Mouse (Mus musculus) heart, embryonic 16.5 days (tissue): ENCODE data around the gene Rph3al. TPM values are rescaled to one million over a fixed set of nuclear protein-coding genes. Genes with fewer than 3 reads are reported as not detected.
A peak's percentile ranks its signal among the peaks of the same experiment; 100 is the strongest.

Experiments
- ATAC-seq: fragments of 200-750 bp; cut with Nextera tagmentation; replicated peaks from 2 replicates; pipeline ENCODE4 v1.8.0; 2017; ENCODE audit warnings: moderate number of reproducible peaks; ENCODE audit not compliant: insufficient read depth, low FRiP score; ENCODE audit errors: extremely low read depth
- H3K27ac ChIP-seq: fragments of 300-500 bp; sonication (generic); 2 replicates; pipeline ENCODE4 v1.5.1; 2014; ENCODE audit warnings: mild to moderate bottlenecking, low read length, control low read depth, moderate library complexity
- H3K27me3 ChIP-seq: fragments of 300-500 bp; sonication (generic); 2 replicates; pipeline ENCODE4 v1.6.1; 2014; ENCODE audit warnings: low read length, mixed read lengths; ENCODE audit not compliant: control insufficient read depth, insufficient read depth
- H3K36me3 ChIP-seq: fragments of 300-500 bp; sonication (generic); 2 replicates; pipeline ENCODE4 v1.6.1; 2014; ENCODE audit not compliant: control insufficient read depth, insufficient read depth
- H3K4me1 ChIP-seq: fragments of 300-500 bp; sonication (generic); 2 replicates; pipeline ENCODE4 v1.6.1; 2014; ENCODE audit warnings: low read length, mixed read lengths; ENCODE audit not compliant: control insufficient read depth, insufficient read depth
- H3K4me2 ChIP-seq: fragments of 300-500 bp; sonication (generic); 2 replicates; pipeline ENCODE4 v1.6.1; 2014; ENCODE audit warnings: low read depth, mild to moderate bottlenecking, control low read depth, low read length
- H3K4me3 ChIP-seq: fragments of 300-500 bp; sonication (generic); 2 replicates; pipeline ENCODE4 v1.5.1; 2014; ENCODE audit warnings: mild to moderate bottlenecking, control low read depth, low read length
- H3K9ac ChIP-seq: fragments of 300-500 bp; sonication (generic); 2 replicates; pipeline ENCODE4 v1.6.1; 2014; ENCODE audit warnings: low read length, control low read depth
- H3K9me3 ChIP-seq: fragments of 300-500 bp; sonication (generic); replicated peaks from 2 replicates; pipeline ENCODE4 v1.6.1; 2016; ENCODE audit warnings: low read length; ENCODE audit not compliant: control insufficient read depth
- WGBS: fragments of 180-500 bp; shearing (Covaris S2); extraction: QIAGEN DNeasy Blood & Tissue Kit; methylation state at CpG from one replicate; pipeline ENCODE4 v1.1.7; 2014; 5-methylcytosine and 5-hydroxymethylcytosine counted together
- polyA plus RNA-seq: library from polyadenylated mRNA; unstranded; fragments of >200 nt; fragmentation: Nextera tagmentation; extraction: Ambion mirVana; gene quantifications from 2 replicates; pipeline ENCODE4 v1.2.1, GENCODE M21; 2015

Rph3al gene
- polyA plus RNA-seq, 1 experiment from 2014 or later: 6.6 TPM

DNA sequence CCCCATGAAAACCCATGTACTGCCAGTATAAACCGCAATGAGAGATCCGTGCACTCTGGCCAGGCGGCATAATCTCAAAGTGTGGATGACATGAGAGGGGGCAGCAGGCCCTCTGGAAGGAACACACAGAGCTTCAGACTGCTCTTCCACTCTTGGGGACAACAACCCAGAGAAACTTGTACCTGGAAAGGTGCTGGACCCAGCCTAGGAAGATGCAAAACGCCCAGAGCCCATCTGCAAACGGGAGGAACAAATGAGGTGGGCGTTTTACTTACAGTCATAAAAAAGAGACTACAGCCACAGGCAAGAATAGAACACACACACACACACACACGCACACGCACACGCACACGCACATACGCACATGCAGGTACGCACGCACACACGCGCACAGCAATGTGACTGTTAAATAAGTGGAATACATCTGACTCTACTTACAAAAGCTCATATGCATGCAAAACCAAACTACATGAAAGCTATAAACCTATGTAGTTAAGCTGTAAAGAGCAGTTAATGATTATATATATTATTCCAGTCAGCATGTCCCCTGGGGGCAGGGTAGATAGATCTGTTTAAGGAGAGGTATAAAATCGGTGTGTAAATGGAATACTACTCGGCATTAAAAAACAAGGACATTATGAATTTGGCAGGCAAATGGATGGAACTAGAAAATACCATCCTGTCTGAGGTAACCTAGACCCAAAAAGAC is 19.0 kb upstream of the Rph3al start:
- no peaks in the 10 kb centered on the region for H3K4me1 ChIP-seq
- no peaks in the 10 kb centered on the region for H3K36me3 ChIP-seq
- no peak overlapping the region for H3K9ac ChIP-seq
- no peak overlapping the region for H3K4me3 ChIP-seq
- H3K27ac ChIP-seq: no peak overlapping the region
- ATAC-seq: no peak
- no peaks in the 10 kb centered on the region for H3K27me3 ChIP-seq
- no peak overlapping the region for H3K4me2 ChIP-seq
- H3K9me3 ChIP-seq: no peaks in the 10 kb centered on the region
- WGBS: 88% methylated on average over 17 of the region's 17 CpGs

DNA sequence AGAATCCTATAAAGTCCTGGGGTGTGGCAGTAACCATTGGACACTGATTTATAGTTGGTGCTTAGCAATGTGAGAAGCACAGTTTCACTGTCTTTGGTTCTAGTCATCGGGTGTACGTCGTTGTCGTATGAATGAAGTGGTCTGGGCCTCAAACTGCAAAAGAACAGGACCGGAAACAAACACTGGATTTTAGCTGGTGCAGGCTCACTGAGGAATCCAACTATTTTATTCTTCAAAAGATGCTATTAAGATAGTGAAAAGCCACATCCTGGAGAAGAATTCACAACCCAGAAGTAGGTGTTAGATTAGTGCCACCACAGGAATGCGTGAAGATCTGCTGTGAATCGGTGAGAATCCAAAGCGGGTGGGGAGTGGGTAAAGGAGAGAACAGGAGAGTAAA is 18.4 kb upstream of the Rph3al start:
- H3K4me3 ChIP-seq: no peak overlapping the region
- no peak overlapping the region for H3K4me2 ChIP-seq
- no peak overlapping the region for H3K9ac ChIP-seq
- no peaks in the 10 kb centered on the region for H3K36me3 ChIP-seq
- H3K27ac ChIP-seq: no peak overlapping the region
- no peaks in the 10 kb centered on the region for H3K27me3 ChIP-seq
- H3K4me1 ChIP-seq: no peaks in the 10 kb centered on the region
- 69% methylated on average over 8 of the region's 8 CpGs for WGBS
- no peaks in the 10 kb centered on the region for H3K9me3 ChIP-seq
- ATAC-seq: no peak

DNA sequence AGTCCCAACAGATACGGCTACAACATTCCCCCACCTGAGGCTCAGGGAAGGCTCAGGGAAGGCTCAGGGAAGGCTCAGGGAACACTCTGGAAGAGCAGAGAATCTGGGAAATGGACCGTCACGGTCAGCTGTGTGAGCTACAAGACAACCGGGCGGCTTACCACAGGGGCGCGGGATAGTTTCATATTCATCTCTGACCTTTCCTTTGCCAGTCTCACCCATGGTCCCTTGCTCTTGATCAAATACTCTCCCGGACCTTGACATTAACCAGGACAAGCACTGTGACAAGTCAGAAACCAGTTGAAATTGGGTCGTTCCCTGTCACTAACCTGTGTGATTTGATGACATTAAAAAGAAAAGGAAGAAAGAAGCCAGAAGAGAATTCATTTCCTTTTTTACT is 16.7 kb upstream of the Rph3al start:
- no peak overlapping the region for H3K9ac ChIP-seq
- no peaks in the 10 kb centered on the region for H3K9me3 ChIP-seq
- H3K4me3 ChIP-seq: no peak overlapping the region
- H3K27ac ChIP-seq: no peak overlapping the region
- no peaks in the 10 kb centered on the region for H3K27me3 ChIP-seq
- no peaks in the 10 kb centered on the region for H3K36me3 ChIP-seq
- ATAC-seq: no peak
- no peak overlapping the region for H3K4me2 ChIP-seq
- H3K4me1 ChIP-seq: no peaks in the 10 kb centered on the region
- WGBS: 80% methylated on average over 9 of the region's 9 CpGs

DNA sequence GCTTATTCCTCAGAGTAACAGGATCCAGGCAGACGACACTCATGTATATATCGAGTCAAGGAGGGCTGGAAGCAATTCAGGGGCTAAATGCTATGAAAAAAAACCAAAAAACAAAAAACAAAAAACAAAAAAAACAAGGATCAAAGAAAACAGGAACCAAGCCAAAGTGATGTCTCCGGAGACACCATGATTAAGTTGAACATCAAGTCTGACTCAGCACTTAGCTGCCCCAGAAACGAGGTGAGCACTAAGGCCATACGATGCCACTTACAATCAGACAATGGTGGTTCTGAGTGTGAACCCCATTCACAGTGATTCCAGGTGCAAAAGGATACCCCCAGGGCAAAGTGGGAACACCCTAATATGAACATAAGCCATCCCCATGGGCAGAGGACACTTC is 13.7 kb upstream of the Rph3al start:
- no peaks in the 10 kb centered on the region for H3K36me3 ChIP-seq
- H3K4me2 ChIP-seq: no peak overlapping the region
- 73% methylated on average over 5 of the region's 5 CpGs for WGBS
- no peak overlapping the region for H3K9ac ChIP-seq
- no peaks in the 10 kb centered on the region for H3K9me3 ChIP-seq
- no peaks in the 10 kb centered on the region for H3K27me3 ChIP-seq
- H3K4me1 ChIP-seq: peaks cover 10% of the 10 kb centered on the region
- H3K4me3 ChIP-seq: no peak overlapping the region
- no peak for ATAC-seq
- no peak overlapping the region for H3K27ac ChIP-seq

DNA sequence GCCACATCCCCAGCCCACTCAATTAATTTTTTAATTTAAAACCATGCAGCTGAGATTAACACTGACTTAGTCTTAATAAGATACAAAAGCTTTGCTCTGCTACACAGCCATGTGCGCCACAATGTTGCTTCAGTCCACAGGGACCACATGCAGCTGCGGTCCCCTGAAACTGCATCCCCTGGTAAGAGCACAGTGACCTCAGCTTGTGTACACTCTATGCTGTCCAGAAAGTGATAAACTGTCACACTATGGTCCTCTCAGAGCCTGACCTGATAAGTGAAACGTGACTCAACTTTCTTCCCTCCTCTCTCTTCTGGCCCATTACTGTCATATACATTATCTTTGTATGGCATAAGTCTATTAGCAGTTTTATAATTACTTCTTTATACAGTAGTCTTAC is 12.2 kb upstream of the Rph3al start:
- Histone ChIP-seq H3K36me3 (no peaks in the 10 kb centered on the region), H3K4me2 (no peak overlapping the region), H3K4me3 (no peak overlapping the region), H3K9ac (no peak overlapping the region), H3K27me3 (no peaks in the 10 kb centered on the region), H3K9me3 (no peaks in the 10 kb centered on the region), H3K27ac (no peak overlapping the region), H3K4me1 (peaks cover 21% of the 10 kb centered on the region)
- WGBS: 67% methylated on average over 3 of the region's 3 CpGs
- ATAC-seq: no peak

DNA sequence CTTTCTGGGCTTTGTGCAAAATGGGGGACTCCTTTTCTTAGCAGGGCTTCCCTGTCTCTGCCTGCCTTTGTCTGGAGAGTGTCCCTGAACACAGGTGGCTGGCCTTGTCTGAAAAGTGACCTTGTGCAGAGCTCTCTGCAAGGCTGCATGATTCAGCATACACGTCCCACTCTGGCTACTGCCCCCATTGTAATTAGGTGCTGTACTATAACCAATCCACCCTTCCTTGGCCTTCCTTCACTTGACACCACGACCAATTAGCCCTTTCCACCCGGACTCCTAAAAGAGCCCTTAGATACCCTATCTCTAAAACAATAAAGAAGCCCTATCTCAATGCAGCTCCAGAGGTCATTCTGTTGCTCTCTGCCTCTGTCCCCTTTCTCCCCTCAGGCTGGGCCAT is 10.6 kb upstream of the Rph3al start:
- 36% methylated on average over 3 of the region's 3 CpGs for WGBS
- H3K36me3 ChIP-seq: no peaks in the 10 kb centered on the region

DNA sequence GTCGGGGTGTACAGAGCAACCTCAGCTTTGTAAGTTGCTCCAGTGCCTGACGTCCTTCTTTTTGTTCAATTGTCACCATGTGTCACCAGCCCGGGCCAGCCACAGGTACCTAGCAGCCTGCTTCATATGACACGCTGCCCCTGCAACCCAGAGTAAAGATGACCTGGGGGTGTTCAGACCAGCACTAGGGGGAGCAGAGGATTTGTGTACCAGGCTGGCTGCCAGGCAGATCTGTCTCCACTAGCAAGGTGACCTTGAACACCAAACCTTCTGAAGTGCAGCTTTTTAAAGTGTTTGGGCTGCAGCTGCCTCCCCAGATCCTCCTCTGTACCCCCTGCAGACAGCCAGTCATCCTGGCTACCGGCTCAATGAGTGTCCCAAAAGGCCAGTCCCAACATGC is 9.0 kb upstream of the Rph3al start:
- Histone ChIP-seq H3K36me3 (no peaks in the 10 kb centered on the region), H3K9me3 (peaks cover 6% of the 10 kb centered on the region; the same call in 1 of the 2 replicates), H3K9ac (peak overlapping the region; percentile 42; the same call in 1 of the 2 replicates), H3K27ac (peak overlapping the region; percentile 17), H3K4me1 (peaks cover 21% of the 10 kb centered on the region), H3K4me2 (no peak overlapping the region), H3K27me3 (no peaks in the 10 kb centered on the region), H3K4me3 (no peak overlapping the region)
- peak; percentile 49; the same call in 1 of the 2 replicates for ATAC-seq
- WGBS: 41% methylated on average over 5 of the region's 5 CpGs

More for the DNA sequence above, 10.6 kb upstream of the Rph3al start:
- Histone ChIP-seq H3K27ac (no peak overlapping the region), H3K4me1 (peaks cover 21% of the 10 kb centered on the region), H3K4me3 (no peak overlapping the region), H3K27me3 (no peaks in the 10 kb centered on the region), H3K4me2 (no peak overlapping the region), H3K9ac (no peak overlapping the region), H3K9me3 (no peaks in the 10 kb centered on the region)
- ATAC-seq: no peak

DNA sequence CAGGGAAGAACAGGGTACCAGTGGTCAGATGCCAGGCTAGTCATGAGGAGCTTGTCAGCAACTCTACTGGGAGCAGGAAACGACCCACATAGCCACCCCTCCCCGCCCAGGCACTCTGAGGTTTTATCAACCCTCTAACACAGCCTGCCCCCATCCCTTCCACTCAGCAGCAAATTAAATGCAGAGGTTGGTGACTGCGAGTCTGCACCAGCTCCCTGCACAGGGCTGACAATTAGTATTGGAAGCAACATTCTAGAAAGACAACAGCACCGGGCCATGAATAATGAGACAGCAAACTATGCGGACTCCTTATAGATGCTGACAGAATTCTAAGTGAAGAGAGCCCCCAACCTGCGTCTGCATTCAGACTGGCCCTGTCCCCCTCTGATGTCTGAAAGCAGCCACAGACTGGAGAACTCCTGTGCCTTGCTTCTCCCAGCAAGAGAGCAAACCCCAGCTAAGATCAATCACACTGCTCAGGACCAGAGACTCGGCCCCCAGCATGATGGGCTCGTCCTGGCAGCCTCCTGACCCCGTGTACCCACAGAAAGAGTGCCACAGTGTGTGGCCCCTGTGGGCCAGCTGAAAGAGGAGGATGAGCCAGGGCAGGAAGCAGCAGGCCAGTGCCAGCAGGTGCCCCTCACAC is 7.7 kb upstream of the Rph3al start:
- ATAC-seq: peak; percentile 76
- 29% methylated on average over 9 of the region's 9 CpGs for whole genome bisulfite sequencing
- Histone ChIP-seq H3K36me3 (no peaks in the 10 kb centered on the region), H3K9me3 (peaks cover 6% of the 10 kb centered on the region; the same call in 1 of the 2 replicates), H3K9ac (peak overlapping the region; percentile 42), H3K27ac (peak overlapping the region; percentile 51; the same call in 1 of the 2 replicates), H3K27me3 (no peaks in the 10 kb centered on the region), H3K4me3 (no peak overlapping the region), H3K4me1 (peaks cover 21% of the 10 kb centered on the region), H3K4me2 (no peak overlapping the region)

DNA sequence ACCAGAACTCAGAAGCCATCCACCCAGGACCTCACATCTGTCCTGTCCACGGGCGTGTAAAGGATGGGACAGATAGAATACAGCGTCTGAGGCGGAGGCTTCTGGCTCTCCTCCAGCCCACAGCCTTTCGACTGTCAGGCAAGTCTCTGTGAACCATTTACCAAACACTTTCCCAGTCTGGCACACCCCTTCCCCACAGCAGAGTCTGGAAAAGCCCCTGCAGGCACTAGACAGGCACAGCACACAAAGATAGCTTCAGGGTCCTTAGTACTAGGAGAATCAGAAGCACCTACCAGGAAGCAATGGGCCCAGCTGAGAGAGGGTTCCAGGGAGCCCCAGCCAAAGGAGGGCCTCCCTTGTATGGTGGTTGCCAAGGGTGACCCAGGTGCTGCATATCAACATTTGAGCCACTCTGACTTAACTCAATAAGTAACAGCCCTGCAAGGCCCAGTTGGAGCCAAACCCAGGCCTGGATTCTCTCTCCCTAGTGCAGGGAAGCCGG is 808 bp downstream of the Rph3al start:
- no peaks in the 10 kb centered on the region for H3K9me3 ChIP-seq
- peak; percentile 84 for ATAC-seq
- H3K4me1 ChIP-seq: peaks cover 44% of the 10 kb centered on the region
- no peaks in the 10 kb centered on the region for H3K36me3 ChIP-seq
- peak overlapping the region; percentile 27 for H3K4me3 ChIP-seq
- H3K27ac ChIP-seq: peak overlapping the region; percentile 76
- H3K4me2 ChIP-seq: peak overlapping the region; percentile 46
- H3K9ac ChIP-seq: peak overlapping the region; percentile 50
- no peaks in the 10 kb centered on the region for H3K27me3 ChIP-seq
- 14% methylated on average over 6 of the region's 6 CpGs for WGBS
